Mouse (Mus musculus) ovary, postnatal 10 days (tissue): ENCODE measurements around the gene Nudt15.

Experiments used
- DNase-seq: peaks from one replicate; pipeline ENCODE4 v3.0.0; 2022; ENCODE audit warnings: low spot score

Nudt15 gene

DNA sequence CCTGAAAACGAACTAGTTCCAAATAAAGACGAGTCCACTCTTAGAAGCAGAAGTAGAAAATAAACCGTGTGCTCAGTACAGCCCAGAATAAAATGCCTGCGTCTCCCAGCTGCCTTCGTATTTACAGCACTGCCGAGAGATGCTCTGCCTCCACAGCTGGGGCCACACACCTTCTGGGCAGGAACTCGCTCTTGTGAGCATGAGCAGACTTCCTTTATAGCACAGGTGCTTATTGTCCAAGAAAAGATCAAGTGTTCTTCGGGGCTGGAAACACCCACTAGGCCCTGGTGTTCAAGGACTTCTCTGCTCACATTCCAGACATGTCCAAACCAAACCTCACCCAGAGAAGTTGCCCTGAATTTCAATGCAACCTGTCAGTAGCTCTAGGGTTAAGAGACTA is 77.4 kb downstream of the Nudt15 start:
- no peak for DNase-seq

DNA sequence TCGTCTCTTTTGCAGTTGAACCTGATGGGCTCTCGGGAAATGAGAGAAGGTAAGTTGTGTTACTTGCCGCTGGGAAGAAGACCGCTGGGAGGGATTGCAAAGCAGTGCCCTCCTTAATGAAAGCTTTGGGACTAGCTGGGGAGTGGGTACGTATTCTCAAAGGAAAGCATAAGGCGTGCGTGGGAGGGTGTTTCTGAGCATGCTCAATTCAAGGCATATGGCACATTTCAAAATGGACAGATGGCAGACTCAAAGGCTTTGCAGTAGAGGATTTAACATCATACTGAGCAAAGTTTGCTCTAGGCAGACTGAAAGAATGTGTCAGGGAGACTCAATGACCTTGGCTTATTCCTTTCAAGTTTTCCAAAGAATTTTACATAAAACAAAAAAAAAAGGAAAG is 78.5 kb downstream of the Nudt15 start:
- no peak for DNase-seq
